Mouse (Mus musculus) activated CD4-positive, CD25-positive, alpha-beta regulatory T cell, adult 4 months (primary cell): Measurements from ENCODE around the gene Gabbr2. TPM values are rescaled to one million over a fixed set of nuclear protein-coding genes. Genes with fewer than 3 reads are reported as not detected.

Experiments
- ATAC-seq: one replicate; pipeline ENCODE4 v1.8.0; 2017
- polyA plus RNA-seq, 2 experiments: library from polyadenylated mRNA; unstranded; fragments of 100-300 nt; shearing (Covaris generic); gene quantifications; one replicate each; pipeline ENCODE4 v1.2.1; 2017

Gabbr2 gene
- polyA plus RNA-seq, 2 experiments from 2014 or later: 0.20 TPM; not detected in 1

GRCm38 (mm10) chr4:46914606-46915005 is 77.1 kb downstream of the Gabbr2 start:
- no peak for ATAC-seq

- no peak for ATAC-seq
Observed at GRCm38 (mm10) chr4:46906036-46906691, 85.5 kb downstream of the Gabbr2 start.

DNA sequence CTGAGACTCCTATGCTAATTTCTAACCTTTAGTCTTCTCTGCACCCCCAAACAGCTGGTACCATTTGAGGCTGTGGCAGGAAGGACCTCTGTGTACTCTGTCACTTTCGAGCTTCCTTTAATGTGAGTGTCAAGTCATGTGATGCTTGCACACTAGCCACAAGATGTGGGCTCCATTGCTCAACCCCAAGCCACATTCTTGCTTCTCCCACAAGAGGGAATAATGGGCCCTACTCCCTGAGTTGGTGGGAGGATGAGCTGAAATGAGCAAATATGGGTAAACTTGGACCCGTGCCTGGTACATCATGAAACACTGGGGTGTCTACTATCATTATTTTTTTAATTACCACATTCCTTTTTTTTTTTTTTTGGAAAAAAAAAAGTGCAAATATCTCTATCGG is 86.5 kb downstream of the Gabbr2 start:
- ATAC-seq: no peak

DNA sequence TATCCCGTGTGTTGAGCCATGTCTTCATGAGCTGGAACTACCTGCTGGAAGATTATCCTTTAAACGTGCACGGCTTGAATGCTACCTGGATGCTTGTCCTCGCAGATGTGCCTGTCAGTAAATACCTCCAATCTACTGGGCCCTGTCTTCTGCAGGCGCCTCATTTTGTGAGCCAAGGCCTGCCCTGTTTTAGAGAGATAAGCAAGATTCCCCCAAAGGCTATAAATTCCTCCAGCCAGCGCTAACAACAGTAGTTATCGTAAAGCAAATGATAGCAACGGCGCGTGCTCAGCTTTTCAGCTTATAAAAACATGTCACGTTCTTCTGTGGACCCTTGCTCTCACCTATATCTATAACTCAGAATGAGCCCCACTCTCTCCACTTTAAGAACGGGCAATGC is 87.5 kb downstream of the Gabbr2 start:
- ATAC-seq: no peak

GRCm38 (mm10) chr4:46898546-46898945 is 93.1 kb downstream of the Gabbr2 start:
- ATAC-seq: no peak

DNA sequence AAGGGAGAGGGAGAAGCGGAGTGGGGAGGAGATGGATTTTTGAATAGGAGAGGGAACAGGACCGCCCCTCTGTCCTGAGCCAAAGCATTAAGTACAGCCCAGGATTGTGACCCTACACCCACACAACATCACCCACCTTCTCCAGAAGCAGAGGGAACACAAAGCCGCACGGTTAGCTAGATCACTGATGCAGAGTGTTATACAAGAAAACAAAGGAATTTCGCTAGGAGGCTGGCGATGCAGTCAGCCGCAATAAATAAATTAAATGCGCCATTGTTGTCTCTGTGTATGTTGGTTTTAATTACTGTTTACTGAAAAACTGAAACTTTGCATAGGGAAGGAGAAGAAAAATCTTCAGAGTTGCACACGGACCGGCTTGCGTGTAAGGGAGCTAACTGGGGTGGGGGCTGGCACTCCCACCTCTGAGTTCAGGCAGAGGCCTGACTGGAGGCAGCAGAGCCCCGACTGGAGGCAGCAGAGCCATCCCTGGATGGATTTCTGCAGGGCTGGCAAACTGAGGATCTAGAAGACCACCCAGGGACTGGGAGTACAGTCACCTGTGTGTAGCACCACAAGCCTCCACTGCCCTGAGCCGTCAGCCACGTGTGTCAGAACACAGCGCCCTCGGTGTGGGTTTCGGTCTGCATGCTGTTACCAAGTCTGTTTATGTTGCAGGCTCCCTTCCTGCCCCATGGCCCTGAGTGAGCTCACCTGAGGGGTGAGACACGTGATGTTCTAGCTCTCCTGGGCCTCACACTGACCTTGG is 93.9 kb downstream of the Gabbr2 start:
- ATAC-seq: no peak

GRCm38 (mm10) chr4:46894144-46894543 is 97.5 kb downstream of the Gabbr2 start:
- no peak for ATAC-seq

- no peak for ATAC-seq
Observed at GRCm38 (mm10) chr4:46889175-46889574, 102.5 kb downstream of the Gabbr2 start.

DNA sequence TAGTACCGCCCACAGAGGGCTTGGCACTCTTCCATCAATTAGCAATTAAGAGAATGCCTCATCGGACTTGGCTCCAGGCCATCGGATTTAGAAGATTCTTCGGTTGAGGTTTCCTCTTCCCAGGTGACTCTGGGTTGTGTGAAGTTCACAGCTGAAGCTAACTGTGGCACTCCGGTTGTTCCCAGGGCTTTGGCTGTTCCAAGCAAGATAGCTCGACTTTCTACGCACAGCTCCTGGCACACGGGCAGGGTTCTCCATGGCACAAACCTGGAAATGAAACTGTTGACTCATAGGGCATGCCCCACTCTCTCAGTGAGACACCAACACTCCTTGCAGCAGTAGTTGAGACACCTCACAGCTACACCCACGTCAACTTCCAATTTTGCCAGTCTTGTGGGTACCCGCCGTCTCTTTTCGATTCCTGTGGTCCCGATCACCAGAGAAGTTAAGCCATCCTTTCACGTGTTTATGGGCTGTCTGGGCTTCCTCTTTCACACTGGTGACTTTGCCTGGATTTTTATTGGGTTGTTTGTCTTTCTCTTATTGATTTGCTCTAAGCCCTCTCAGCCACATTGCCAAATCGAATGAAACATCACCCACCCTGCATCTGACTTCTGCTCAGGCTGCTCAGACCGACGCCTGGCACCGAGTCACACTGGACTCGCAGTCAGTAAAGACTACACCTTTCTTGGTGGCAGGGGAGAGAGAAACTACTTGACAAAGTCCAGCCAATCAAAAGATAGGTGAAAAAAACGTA is 105.9 kb downstream of the Gabbr2 start:
- no peak for ATAC-seq

- ATAC-seq: no peak
Observed at GRCm38 (mm10) chr4:46884132-46884531, 107.5 kb downstream of the Gabbr2 start.

DNA sequence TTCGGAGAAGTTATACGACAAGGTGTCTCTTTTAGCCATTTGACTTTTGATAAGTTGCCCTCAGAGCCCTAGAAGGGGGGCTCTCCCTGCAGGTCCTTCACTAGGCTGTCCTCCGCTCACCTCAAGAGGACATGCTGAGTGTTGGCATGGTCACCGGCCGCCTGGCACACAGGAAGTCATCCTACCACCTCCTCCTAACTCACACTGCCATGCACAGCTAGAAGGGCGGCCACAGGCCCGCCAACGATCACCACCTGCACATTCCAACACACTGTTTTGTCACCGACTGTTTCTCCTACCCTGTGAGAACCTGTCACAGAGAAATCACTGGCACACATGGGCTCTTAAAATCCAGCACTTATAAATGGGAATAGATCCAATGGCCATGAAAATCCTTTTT is 108.1 kb downstream of the Gabbr2 start:
- no peak for ATAC-seq

GRCm38 (mm10) chr4:46883047-46883446 is 108.6 kb downstream of the Gabbr2 start:
- no peak for ATAC-seq

DNA sequence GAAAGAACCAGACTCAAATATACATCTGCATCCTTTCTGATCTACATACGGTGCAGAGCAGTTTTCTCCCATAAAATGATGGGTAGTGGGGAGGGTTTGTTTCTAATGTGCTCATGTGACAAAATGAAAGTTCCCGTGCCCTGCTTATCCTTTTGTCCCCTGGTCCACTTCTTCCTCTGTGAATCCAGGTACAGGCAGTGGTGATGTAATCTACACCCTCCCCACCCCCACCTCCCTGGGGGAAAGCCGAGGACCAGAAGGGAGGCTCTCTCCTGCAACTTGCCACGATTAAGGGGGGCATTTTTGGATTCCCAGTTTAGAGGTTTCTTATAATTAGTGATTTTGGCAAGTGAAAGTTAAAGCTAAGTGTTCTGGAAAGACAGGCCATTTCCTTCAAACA is 110.4 kb downstream of the Gabbr2 start:
- ATAC-seq: no peak

DNA sequence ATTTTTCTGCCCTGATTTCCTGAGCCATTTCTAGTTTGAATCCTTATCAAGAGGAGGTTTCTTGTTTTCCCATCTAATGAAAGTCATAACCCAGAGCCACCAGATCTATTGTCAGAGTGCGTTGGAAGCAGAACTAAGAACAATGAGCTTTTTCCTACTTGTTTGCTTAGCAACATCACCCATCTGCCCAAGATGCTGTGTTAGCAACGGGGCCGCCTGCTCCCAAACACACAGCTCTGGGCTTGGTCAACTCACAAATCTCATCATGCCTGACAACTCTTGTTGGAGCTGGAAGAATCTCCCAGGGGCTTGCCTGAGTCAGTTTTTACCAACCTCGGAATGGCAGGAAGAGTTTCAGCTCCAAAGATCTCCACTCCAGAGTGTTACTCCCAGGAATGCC is 111.7 kb downstream of the Gabbr2 start:
- ATAC-seq: no peak

- ATAC-seq: no peak
Observed at GRCm38 (mm10) chr4:46872750-46873149, 118.9 kb downstream of the Gabbr2 start.

- no peak for ATAC-seq
Observed at GRCm38 (mm10) chr4:46870157-46870556, 121.5 kb downstream of the Gabbr2 start.

DNA sequence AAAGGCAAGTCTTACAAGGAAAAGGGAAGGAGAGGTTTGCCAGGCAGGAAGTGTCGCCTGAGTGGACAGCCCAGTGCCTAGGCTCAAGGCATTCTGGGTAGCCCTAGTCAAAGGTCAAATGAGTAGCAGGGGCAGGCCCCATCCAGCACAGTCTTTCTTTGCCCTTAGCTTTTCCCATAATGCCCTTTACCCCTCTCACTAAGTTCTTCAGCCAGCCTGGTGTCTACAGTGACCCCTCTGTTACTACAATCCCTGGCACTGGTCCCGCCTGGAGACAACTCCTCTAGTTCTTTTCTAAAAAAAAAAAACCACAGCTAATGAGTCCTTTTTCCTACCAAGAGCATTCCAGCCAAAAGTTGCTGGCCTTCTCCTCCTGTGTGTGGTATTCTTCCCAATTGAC is 122.3 kb downstream of the Gabbr2 start:
- no peak for ATAC-seq

DNA sequence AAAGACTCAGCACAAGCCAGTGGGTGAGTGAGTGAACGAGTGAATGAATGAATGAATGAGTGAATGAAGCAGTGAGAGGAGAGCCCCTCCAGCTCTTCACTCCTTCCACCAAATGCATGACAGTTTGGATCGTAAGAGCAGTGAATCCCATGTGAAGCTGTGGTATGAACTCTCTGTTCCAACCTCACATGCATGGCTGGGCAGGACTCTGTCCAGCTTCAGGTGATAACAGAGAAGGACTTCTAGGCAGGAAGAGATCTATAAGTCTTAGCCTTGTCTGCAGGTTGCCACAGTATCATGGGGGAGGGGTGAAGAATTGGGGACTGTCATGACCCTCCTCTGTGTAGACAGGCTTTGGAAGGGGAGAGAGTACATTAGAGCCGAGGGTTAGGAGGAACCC is 122.8 kb downstream of the Gabbr2 start:
- ATAC-seq: no peak

DNA sequence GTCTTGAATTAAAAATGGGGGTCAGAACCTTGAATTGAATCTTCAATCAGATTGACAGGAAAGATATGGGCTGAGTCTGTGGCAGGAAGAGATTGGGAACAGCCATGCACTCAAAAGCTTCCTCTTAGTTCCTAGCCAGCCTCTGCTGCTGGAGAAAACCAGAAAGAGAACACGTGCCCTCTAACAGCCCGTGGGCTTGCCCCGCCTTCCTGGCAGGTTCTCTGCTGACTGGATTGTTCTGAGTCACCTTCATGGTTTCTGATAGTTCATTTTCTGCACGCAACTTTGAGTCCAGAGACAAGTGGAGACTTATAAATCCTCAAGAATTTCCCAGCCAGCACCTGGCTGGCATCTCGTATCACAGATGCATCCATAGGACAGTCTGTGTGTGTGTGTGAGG is 123.5 kb downstream of the Gabbr2 start:
- no peak for ATAC-seq

DNA sequence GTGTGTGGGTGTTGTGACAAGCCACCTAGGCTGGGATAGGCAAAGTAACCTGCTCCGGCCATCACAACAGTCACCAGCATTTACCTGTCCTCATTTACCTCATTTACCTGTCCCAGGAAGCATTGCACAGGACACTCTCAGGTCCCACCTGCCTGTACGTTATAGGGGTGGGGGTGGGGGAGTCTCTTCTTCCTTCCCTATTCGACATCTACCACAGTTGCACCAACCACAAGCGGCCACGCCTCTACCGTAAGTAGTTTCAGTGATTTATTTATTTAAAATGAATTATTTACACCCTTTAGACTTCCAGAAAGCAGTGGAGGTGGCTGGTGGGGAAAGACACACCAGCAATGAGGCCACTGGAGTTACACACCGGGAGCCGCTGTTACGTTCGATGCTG is 123.9 kb downstream of the Gabbr2 start:
- ATAC-seq: no peak

DNA sequence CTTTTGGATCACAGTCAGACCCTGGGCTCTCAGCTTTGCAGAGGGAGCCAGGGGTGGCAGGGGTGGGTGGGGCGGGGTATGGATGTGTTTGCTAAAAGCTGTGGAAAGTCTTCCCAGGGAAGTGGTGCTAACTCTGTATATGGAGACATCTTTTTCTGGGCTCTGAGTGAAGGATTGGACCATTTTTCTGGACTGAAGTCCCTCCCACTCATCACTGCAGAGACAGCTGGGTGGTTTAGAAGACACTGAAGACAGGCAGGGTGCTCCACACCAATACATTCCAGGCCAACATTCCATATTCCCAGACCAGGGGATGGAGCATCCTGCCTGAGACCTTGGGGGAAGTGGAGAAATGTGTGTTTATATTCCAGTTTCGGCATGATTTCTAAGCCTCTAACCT is 125.6 kb downstream of the Gabbr2 start:
- no peak for ATAC-seq

- ATAC-seq: no peak
Observed at GRCm38 (mm10) chr4:46863721-46864120, 128.0 kb downstream of the Gabbr2 start.

GRCm38 (mm10) chr4:46862677-46863076 is 129.0 kb downstream of the Gabbr2 start:
- ATAC-seq: no peak

- ATAC-seq: no peak
Observed at GRCm38 (mm10) chr4:46860586-46860985, 131.1 kb downstream of the Gabbr2 start.
